Mouse (Mus musculus) hindbrain, postnatal 0 days (tissue): ENCODE measurements at regions not wholly inside any gene's neighbourhood (a gene's known extent, or its start where the extent isn't known, plus 50 kb on each side); places are given as distances from the start of the nearest gene placed in this dataset.

ENCODE experiments used
- ATAC-seq: fragments of 200-750 bp; cut with Nextera tagmentation; 2 replicates; pipeline ENCODE4 v1.8.0; 2017; ENCODE audit warnings: mild to moderate bottlenecking, moderate TSS enrichment, moderate library complexity
- DNase-seq: peaks from one replicate; pipeline ENCODE4 v3.0.0-alpha.2; 2015; ENCODE audit warnings: low spot score
- H3K27ac ChIP-seq: fragments of 300-500 bp; sonication (generic); 2 replicates; pipeline ENCODE4 v1.5.1; 2014; ENCODE audit warnings: mild to moderate bottlenecking
- H3K27me3 ChIP-seq: fragments of 300-500 bp; sonication (generic); 2 replicates; pipeline ENCODE4 v1.6.1; 2014; ENCODE audit warnings: low read length, mixed read lengths; ENCODE audit not compliant: insufficient read depth
- H3K36me3 ChIP-seq: fragments of 300-500 bp; sonication (generic); 2 replicates; pipeline ENCODE4 v1.6.1; 2014; ENCODE audit warnings: low read length, mixed read lengths; ENCODE audit not compliant: insufficient read depth
- H3K4me1 ChIP-seq: fragments of 300-500 bp; sonication (generic); 2 replicates; pipeline ENCODE4 v1.6.1; 2014; ENCODE audit warnings: antibody characterized with exemption, low read length, mixed read lengths; ENCODE audit not compliant: insufficient read depth
- H3K4me2 ChIP-seq: fragments of 300-500 bp; sonication (generic); 2 replicates; pipeline ENCODE4 v1.6.1; 2014; ENCODE audit warnings: low read depth, mild to moderate bottlenecking, low read length, moderate library complexity, mixed read lengths
- H3K4me3 ChIP-seq: fragments of 300-500 bp; sonication (generic); 2 replicates; pipeline ENCODE4 v1.5.1; 2014; ENCODE audit warnings: low read length
- H3K9ac ChIP-seq: fragments of 300-500 bp; sonication (generic); replicated peaks from 2 replicates; pipeline ENCODE4 v1.6.1; 2014; ENCODE audit warnings: mild to moderate bottlenecking, low read length, moderate library complexity, mixed read lengths
- H3K9me3 ChIP-seq: fragments of 300-500 bp; sonication (generic); 2 replicates; pipeline ENCODE4 v1.6.1; 2016; ENCODE audit warnings: low read length, mixed read lengths
- CTCF ChIP-seq: IDR thresholded peaks from 2 replicates; pipeline ENCODE4 v1.5.1; 2016; ENCODE audit warnings: antibody characterized with exemption, control low read depth, low read depth
- WGBS: fragments of 180-500 bp; shearing (Covaris S2); extraction: QIAGEN DNeasy Blood & Tissue Kit; methylation state at CpG from one replicate; pipeline ENCODE4 v1.1.7; 2014; 5-methylcytosine and 5-hydroxymethylcytosine counted together

DNA sequence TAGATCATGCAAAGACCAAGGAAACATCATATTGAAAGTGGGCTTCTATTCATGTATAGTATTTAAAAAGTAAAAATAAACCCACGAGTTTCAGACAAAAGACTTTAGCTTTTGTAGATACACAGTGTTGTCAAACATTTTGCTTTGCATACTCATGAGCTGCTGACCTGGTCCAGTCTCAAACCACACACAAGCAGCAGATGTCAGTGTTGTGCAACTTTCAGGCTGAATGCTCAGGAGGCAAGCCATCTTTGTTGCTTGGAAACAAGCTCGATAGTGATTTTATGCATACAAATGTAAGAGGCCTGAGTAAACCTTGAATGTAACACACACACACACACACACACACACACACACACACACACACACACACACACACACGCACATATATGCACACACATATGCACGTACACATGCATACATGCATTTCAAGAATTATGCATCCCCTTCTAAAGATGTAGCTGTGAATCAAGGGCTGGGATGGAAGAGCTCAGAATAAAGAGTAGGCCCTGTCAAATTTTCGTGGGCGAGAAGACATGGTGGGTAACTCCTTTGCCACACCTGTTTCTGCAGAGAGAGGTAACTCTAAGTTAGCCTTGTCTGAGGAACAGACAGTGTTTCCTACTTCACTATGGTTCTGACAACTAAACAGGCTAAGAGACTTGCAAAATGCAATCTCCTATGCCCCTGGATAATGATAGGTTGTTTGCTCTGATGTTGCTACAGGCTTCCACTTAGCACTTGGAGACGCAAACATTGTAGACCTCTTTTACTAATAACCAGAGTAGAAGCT is 498.5 kb downstream of the Tox3 start:
- H3K27ac ChIP-seq: peak overlapping the region; percentile 69
- 46% methylated on average over 7 of the region's 7 CpGs for WGBS
- ATAC-seq: peak; percentile 66; the same call in 1 of the 2 replicates

DNA sequence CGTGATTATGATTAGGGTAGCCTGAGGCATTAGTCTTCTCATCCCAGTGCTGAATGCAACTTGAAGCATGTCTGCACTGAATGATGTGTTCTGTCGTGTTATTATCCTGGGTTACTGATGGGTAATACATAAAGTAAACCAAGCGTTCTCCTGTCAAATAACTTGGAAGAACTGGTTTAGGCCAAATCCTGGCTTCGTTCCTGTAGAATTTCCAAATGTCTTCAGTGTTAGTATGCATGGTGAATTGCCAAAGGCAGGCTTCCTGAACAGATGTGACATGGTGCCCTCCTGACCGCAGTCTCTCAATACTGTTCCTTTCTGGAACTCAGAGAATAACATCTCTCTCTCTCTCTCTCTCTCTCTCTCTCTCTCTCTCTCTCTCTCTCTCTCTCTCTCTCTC is 509.6 kb downstream of the Tox3 start:
- WGBS: 57% methylated on average over 5 of the region's 5 CpGs
- Histone ChIP-seq H3K4me3 (no peak overlapping the region), H3K27me3 (no peaks in the 10 kb centered on the region), H3K27ac (no peak overlapping the region), H3K36me3 (no peaks in the 10 kb centered on the region), H3K4me1 (no peaks in the 10 kb centered on the region), H3K9me3 (no peaks in the 10 kb centered on the region), H3K4me2 (no peak overlapping the region), H3K9ac (no peak overlapping the region)
- DNase-seq (no peak), ATAC-seq (no peak)
- TF ChIP-seq CTCF: no peak

More for the DNA sequence above, 498.5 kb downstream of the Tox3 start:
- Histone ChIP-seq H3K4me3 (no peak overlapping the region), H3K9me3 (no peaks in the 10 kb centered on the region), H3K9ac (no peak overlapping the region), H3K4me1 (0 out of 2 replicates have a peak, but pooled peaks cover 4% of the 10 kb centered on the region), H3K36me3 (no peaks in the 10 kb centered on the region), H3K27me3 (no peaks in the 10 kb centered on the region), H3K4me2 (no peak overlapping the region)
- peak; percentile 91 for DNase-seq
- TF ChIP-seq CTCF: peak; percentile 88

DNA sequence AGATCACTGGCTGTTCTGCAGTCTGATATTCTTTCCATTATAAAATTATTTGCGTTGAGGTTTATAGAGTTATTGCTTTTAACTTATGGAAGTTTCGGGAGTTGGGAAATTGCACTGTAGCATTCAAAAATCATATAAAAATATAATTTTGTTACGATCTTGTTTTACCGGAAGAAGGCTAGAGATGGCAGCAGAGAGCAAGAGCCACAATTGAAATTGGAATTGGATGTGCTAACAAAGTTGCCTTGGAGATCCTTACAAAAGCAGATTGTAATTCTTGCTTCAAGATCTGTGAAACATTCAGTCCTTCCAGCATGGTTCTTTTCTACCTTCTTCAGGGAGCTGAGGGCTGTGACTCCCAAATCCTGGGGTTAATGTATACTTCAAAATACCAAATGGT is 514.4 kb downstream of the Tox3 start:
- Histone ChIP-seq H3K9me3 (no peaks in the 10 kb centered on the region), H3K36me3 (no peaks in the 10 kb centered on the region), H3K9ac (no peak overlapping the region), H3K27me3 (no peaks in the 10 kb centered on the region), H3K4me1 (no peaks in the 10 kb centered on the region), H3K27ac (no peak overlapping the region), H3K4me2 (no peak overlapping the region), H3K4me3 (no peak overlapping the region)
- DNase-seq (peak; percentile 23), ATAC-seq (no peak)
- peak; percentile 64 for TF ChIP-seq CTCF
- 75% methylated on average over 4 of the region's 4 CpGs for WGBS

DNA sequence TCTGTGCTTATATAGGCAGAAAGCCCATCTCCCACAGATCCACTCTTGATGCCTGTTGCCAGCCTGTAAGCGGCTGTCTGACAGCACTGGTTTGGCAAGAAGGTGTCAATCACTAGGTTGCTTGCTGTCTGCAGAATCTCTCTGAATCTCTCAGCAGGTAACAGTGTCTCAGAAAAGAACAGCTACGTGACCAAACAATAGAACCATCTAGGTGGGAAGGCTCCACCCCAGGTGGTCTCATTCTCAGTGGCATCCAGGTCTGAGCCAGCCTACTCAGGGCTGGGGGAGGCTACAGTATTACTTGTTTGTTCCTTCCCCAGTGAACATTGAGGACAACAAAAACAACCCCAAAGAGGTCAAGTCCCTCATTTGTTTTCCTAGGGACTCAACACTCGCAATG is 523.6 kb downstream of the Tox3 start:
- Histone ChIP-seq H3K4me3 (no peak overlapping the region), H3K36me3 (no peaks in the 10 kb centered on the region), H3K4me2 (no peak overlapping the region), H3K27me3 (no peaks in the 10 kb centered on the region), H3K27ac (no peak overlapping the region), H3K9ac (no peak overlapping the region), H3K9me3 (no peaks in the 10 kb centered on the region), H3K4me1 (no peaks in the 10 kb centered on the region)
- ATAC-seq (no peak), DNase-seq (no peak)
- WGBS: 35% methylated on average over 3 of the region's 3 CpGs
- no peak for TF ChIP-seq CTCF

DNA sequence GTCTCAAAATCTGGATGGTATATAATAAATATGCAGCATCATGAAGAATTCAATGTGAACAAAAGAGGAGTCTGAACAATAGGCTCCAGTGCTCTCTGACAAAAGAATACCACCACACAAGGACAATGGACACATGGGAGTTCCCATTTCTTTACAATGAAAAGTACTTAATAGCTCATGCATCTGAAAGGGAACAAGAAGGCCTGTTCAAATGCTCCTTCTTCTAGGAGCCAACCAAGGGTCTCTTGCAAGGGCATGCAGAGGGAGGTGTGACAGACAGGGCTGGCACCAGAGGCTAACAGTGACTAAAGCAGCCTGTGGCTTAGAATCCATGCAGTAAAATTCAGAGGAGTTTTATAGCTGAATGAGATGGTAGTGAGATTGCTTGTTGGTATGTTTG is 524.5 kb downstream of the Tox3 start:
- no peak for ATAC-seq
- TF ChIP-seq CTCF: no peak
- no peak for DNase-seq
- Histone ChIP-seq H3K36me3 (no peaks in the 10 kb centered on the region), H3K4me2 (no peak overlapping the region), H3K9ac (no peak overlapping the region), H3K27ac (no peak overlapping the region), H3K9me3 (no peaks in the 10 kb centered on the region), H3K4me1 (no peaks in the 10 kb centered on the region), H3K4me3 (no peak overlapping the region), H3K27me3 (no peaks in the 10 kb centered on the region)

DNA sequence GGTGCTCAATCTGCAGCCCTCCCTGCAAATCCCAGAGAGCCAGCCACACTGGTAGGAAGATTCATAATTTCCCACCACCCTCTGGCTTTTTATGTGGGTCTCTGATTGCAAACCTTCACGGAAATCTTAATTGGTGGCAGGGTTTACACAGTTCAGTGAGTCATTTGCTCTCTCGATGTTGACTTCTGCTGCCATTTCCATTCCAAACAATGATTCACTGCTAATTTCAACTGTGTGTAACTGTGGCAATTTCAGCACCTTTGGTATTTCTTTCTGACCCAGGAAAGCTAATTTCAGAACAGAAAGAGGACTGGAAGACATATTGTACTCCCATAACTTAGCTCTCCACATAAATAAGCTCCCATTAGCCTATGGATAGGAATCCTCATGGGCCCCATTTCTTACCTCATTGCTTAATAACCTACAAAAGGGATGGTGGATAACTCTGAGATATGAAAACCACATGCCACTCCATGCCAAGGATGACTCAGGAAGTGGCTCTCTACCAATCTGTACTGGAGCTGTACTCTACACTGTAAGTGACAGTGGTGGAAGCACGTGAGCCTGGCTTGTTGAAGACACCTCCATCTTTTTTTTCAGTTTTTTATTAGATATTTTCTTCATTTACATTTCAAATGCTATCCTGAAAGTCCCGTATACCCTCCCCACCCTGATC is 536.0 kb downstream of the Tox3 start:
- H3K9ac ChIP-seq: no peak overlapping the region
- H3K27ac ChIP-seq: no peak overlapping the region
- H3K4me1 ChIP-seq: no peaks in the 10 kb centered on the region
- H3K36me3 ChIP-seq: no peaks in the 10 kb centered on the region
- H3K4me3 ChIP-seq: no peak overlapping the region
- H3K4me2 ChIP-seq: no peak overlapping the region
- TF ChIP-seq CTCF: no peak
- no peak for ATAC-seq
- no peaks in the 10 kb centered on the region for H3K9me3 ChIP-seq
- no peak for DNase-seq
- WGBS: 86% methylated on average over 4 of the region's 4 CpGs
- H3K27me3 ChIP-seq: no peaks in the 10 kb centered on the region

DNA sequence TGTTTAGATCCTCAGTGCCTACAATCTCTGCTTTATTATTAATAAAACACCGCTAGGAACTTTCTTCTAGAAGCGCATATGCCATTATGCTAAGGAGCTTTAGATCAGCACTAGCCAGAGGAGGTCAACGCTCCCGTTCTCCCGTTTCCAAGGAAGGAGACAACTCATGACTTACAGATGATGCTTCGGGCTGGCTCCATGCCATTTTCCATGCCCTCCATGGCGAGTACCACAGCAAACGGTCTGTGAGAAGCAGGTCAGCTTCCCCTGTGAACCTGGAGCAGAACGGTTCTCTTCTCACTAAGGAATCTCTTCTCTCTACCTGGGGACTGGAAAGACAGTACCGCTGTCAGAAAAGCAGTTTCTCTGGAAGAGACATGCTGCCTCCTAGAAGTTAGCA is 559.8 kb downstream of the Tox3 start:
- Histone ChIP-seq H3K27me3 (no peaks in the 10 kb centered on the region), H3K4me2 (no peak overlapping the region), H3K27ac (no peak overlapping the region), H3K9ac (no peak overlapping the region), H3K4me1 (no peaks in the 10 kb centered on the region), H3K9me3 (no peaks in the 10 kb centered on the region), H3K4me3 (no peak overlapping the region), H3K36me3 (no peaks in the 10 kb centered on the region)
- WGBS: 61% methylated on average over 10 of the region's 10 CpGs
- no peak for TF ChIP-seq CTCF
- ATAC-seq (no peak), DNase-seq (peak; percentile 27)
